Mouse (Mus musculus) heart, embryonic 16.5 days (tissue): Measurements from ENCODE around the gene Rft1. TPM values are rescaled to one million over a fixed set of nuclear protein-coding genes. Genes with fewer than 3 reads are reported as not detected.

Experiments
- ATAC-seq: fragments of 200-750 bp; cut with Nextera tagmentation; replicated peaks from 2 replicates; pipeline ENCODE4 v1.8.0; 2017; ENCODE audit warnings: moderate number of reproducible peaks; ENCODE audit not compliant: insufficient read depth, low FRiP score; ENCODE audit errors: extremely low read depth
- H3K27ac ChIP-seq: fragments of 300-500 bp; sonication (generic); 2 replicates; pipeline ENCODE4 v1.5.1; 2014; ENCODE audit warnings: mild to moderate bottlenecking, low read length, control low read depth, moderate library complexity
- H3K27me3 ChIP-seq: fragments of 300-500 bp; sonication (generic); 2 replicates; pipeline ENCODE4 v1.6.1; 2014; ENCODE audit warnings: low read length, mixed read lengths; ENCODE audit not compliant: control insufficient read depth, insufficient read depth
- H3K36me3 ChIP-seq: fragments of 300-500 bp; sonication (generic); 2 replicates; pipeline ENCODE4 v1.6.1; 2014; ENCODE audit not compliant: control insufficient read depth, insufficient read depth
- H3K4me1 ChIP-seq: fragments of 300-500 bp; sonication (generic); 2 replicates; pipeline ENCODE4 v1.6.1; 2014; ENCODE audit warnings: low read length, mixed read lengths; ENCODE audit not compliant: control insufficient read depth, insufficient read depth
- H3K4me2 ChIP-seq: fragments of 300-500 bp; sonication (generic); 2 replicates; pipeline ENCODE4 v1.6.1; 2014; ENCODE audit warnings: low read depth, mild to moderate bottlenecking, control low read depth, low read length
- H3K4me3 ChIP-seq: fragments of 300-500 bp; sonication (generic); 2 replicates; pipeline ENCODE4 v1.5.1; 2014; ENCODE audit warnings: mild to moderate bottlenecking, control low read depth, low read length
- H3K9ac ChIP-seq: fragments of 300-500 bp; sonication (generic); 2 replicates; pipeline ENCODE4 v1.6.1; 2014; ENCODE audit warnings: low read length, control low read depth
- H3K9me3 ChIP-seq: fragments of 300-500 bp; sonication (generic); replicated peaks from 2 replicates; pipeline ENCODE4 v1.6.1; 2016; ENCODE audit warnings: low read length; ENCODE audit not compliant: control insufficient read depth
- WGBS: fragments of 180-500 bp; shearing (Covaris S2); extraction: QIAGEN DNeasy Blood & Tissue Kit; methylation state at CpG from one replicate; pipeline ENCODE4 v1.1.7; 2014; 5-methylcytosine and 5-hydroxymethylcytosine counted together
- polyA plus RNA-seq: library from polyadenylated mRNA; unstranded; fragments of >200 nt; fragmentation: Nextera tagmentation; extraction: Ambion mirVana; gene quantifications from 2 replicates; pipeline ENCODE4 v1.2.1, GENCODE M21; 2015

The Rft1 gene
- polyA plus RNA-seq = 11.0 and 11.3 TPM in 2 replicates

- Histone ChIP-seq H3K27me3 (no peaks in the 10 kb centered on the region), H3K9me3 (no peaks in the 10 kb centered on the region), H3K36me3 (0 out of 2 replicates have a peak, but pooled peaks cover 4% of the 10 kb centered on the region), H3K9ac (peak within 1 kb of the TSS; percentile 100), H3K27ac (peak within 1 kb of the TSS; percentile 90), H3K4me1 (peaks cover 10% of the 10 kb centered on the region), H3K4me2 (peak within 1 kb of the TSS; percentile 75), H3K4me3 (peak within 1 kb of the TSS; percentile 96)
- 3% methylated on average over 38 of the region's 38 CpGs for WGBS
- peak; percentile 81 for ATAC-seq
These were observed at the start of gene Rft1 for GRCm38 (mm10) chr14:30653943-30654659. Gene Rft1, plus strand, starts transcription at chr14:30654360.

- Histone ChIP-seq H3K9ac (no peak overlapping the region), H3K4me2 (no peak overlapping the region), H3K27me3 (no peaks in the 10 kb centered on the region), H3K36me3 (peaks cover 16% of the 10 kb centered on the region), H3K9me3 (no peaks in the 10 kb centered on the region), H3K4me3 (no peak overlapping the region), H3K27ac (no peak overlapping the region), H3K4me1 (peaks cover 11% of the 10 kb centered on the region)
- ATAC-seq = no peak
- 85% methylated on average over 5 of the region's 5 CpGs for WGBS
These were observed 47.3 kb upstream of the Rft1 start for GRCm38 (mm10) chr14:30606817-30607216.

- 79% methylated on average over 4 of the region's 4 CpGs for WGBS
- no peaks in the 10 kb centered on the region for H3K9me3 ChIP-seq
- H3K27ac ChIP-seq = no peak overlapping the region
- peaks cover 7% of the 10 kb centered on the region; the same call in 1 of the 2 replicates for H3K36me3 ChIP-seq
- H3K27me3 ChIP-seq = no peaks in the 10 kb centered on the region
- no peak overlapping the region for H3K9ac ChIP-seq
- H3K4me2 ChIP-seq = no peak overlapping the region
- no peak overlapping the region for H3K4me3 ChIP-seq
- ATAC-seq = no peak
- H3K4me1 ChIP-seq = peaks cover 15% of the 10 kb centered on the region
These were observed 46.5 kb upstream of the Rft1 start for GRCm38 (mm10) chr14:30607696-30608095.

GRCm38 (mm10) chr14:30608176-30608575, 46.0 kb upstream of the Rft1 start:
- no peak for ATAC-seq
- H3K27me3 ChIP-seq = no peaks in the 10 kb centered on the region
- peaks cover 15% of the 10 kb centered on the region for H3K4me1 ChIP-seq
- no peak overlapping the region for H3K27ac ChIP-seq
- H3K9ac ChIP-seq = no peak overlapping the region
- no peak overlapping the region for H3K4me2 ChIP-seq
- 82% methylated on average over 6 of the region's 6 CpGs for WGBS
- H3K4me3 ChIP-seq = no peak overlapping the region
- peaks cover 6% of the 10 kb centered on the region; the same call in 1 of the 2 replicates for H3K36me3 ChIP-seq
- no peaks in the 10 kb centered on the region for H3K9me3 ChIP-seq

- no peak overlapping the region for H3K4me2 ChIP-seq
- WGBS = 92% methylated on average over 3 of the region's 3 CpGs
- ATAC-seq = no peak
- no peaks in the 10 kb centered on the region for H3K27me3 ChIP-seq
- no peak overlapping the region for H3K27ac ChIP-seq
- H3K9me3 ChIP-seq = no peaks in the 10 kb centered on the region
- no peak overlapping the region for H3K9ac ChIP-seq
- H3K36me3 ChIP-seq = 0 out of 2 replicates have a peak, but pooled peaks cover 3% of the 10 kb centered on the region
- H3K4me1 ChIP-seq = peaks cover 18% of the 10 kb centered on the region
- H3K4me3 ChIP-seq = no peak overlapping the region
These were observed 44.7 kb upstream of the Rft1 start for GRCm38 (mm10) chr14:30609499-30609898.

GRCm38 (mm10) chr14:30610304-30610703, 43.9 kb upstream of the Rft1 start:
- no peaks in the 10 kb centered on the region for H3K9me3 ChIP-seq
- H3K36me3 ChIP-seq = 0 out of 2 replicates have a peak, but pooled peaks cover 3% of the 10 kb centered on the region
- no peak overlapping the region for H3K9ac ChIP-seq
- ATAC-seq = no peak
- WGBS = 74% methylated on average over 2 of the region's 2 CpGs
- H3K27ac ChIP-seq = no peak overlapping the region
- no peak overlapping the region for H3K4me3 ChIP-seq
- H3K4me2 ChIP-seq = no peak overlapping the region
- peaks cover 23% of the 10 kb centered on the region for H3K4me1 ChIP-seq
- no peaks in the 10 kb centered on the region for H3K27me3 ChIP-seq

GRCm38 (mm10) chr14:30610940-30611339, 43.2 kb upstream of the Rft1 start:
- Histone ChIP-seq H3K27me3 (no peaks in the 10 kb centered on the region), H3K9ac (no peak overlapping the region), H3K9me3 (no peaks in the 10 kb centered on the region), H3K4me1 (peaks cover 23% of the 10 kb centered on the region), H3K4me2 (no peak overlapping the region), H3K4me3 (no peak overlapping the region), H3K27ac (no peak overlapping the region), H3K36me3 (0 out of 2 replicates have a peak, but pooled peaks cover 3% of the 10 kb centered on the region)
- ATAC-seq = no peak
- 70% methylated on average over 3 of the region's 3 CpGs for WGBS

- Histone ChIP-seq H3K4me1 (peaks cover 23% of the 10 kb centered on the region), H3K9me3 (no peaks in the 10 kb centered on the region), H3K27me3 (no peaks in the 10 kb centered on the region), H3K36me3 (0 out of 2 replicates have a peak, but pooled peaks cover 3% of the 10 kb centered on the region), H3K27ac (no peak overlapping the region), H3K9ac (no peak overlapping the region), H3K4me3 (no peak overlapping the region), H3K4me2 (no peak overlapping the region)
- 21% methylated on average over 7 of the region's 7 CpGs for WGBS
- ATAC-seq = peak; percentile 46; the same call in 1 of the 2 replicates
These were observed 41.6 kb upstream of the Rft1 start for GRCm38 (mm10) chr14:30612523-30612922.

GRCm38 (mm10) chr14:30612962-30613715, 41.0 kb upstream of the Rft1 start:
- Histone ChIP-seq H3K27ac (no peak overlapping the region), H3K4me2 (no peak overlapping the region), H3K27me3 (no peaks in the 10 kb centered on the region), H3K4me1 (peaks cover 23% of the 10 kb centered on the region), H3K4me3 (no peak overlapping the region), H3K9me3 (no peaks in the 10 kb centered on the region), H3K9ac (no peak overlapping the region), H3K36me3 (0 out of 2 replicates have a peak, but pooled peaks cover 3% of the 10 kb centered on the region)
- no peak for ATAC-seq
- 78% methylated on average over 2 of the region's 2 CpGs for WGBS
